Mouse (Mus musculus) midbrain, embryonic 16.5 days (tissue): ENCODE results near the gene Cyren. TPM values are rescaled to one million over a fixed set of nuclear protein-coding genes. Genes with fewer than 3 reads are reported as not detected.

ENCODE experiments used
- ATAC-seq: fragments of 200-750 bp; cut with Nextera tagmentation; 2 replicates; pipeline ENCODE4 v1.8.0; 2017; ENCODE audit warnings: moderate TSS enrichment
- H3K27ac ChIP-seq: fragments of 300-500 bp; sonication (generic); 2 replicates; pipeline ENCODE4 v1.5.1; 2014; ENCODE audit warnings: mild to moderate bottlenecking, low read length, mixed read lengths
- H3K27me3 ChIP-seq: fragments of 300-500 bp; sonication (generic); 2 replicates; pipeline ENCODE4 v1.6.1; 2014; ENCODE audit warnings: low read depth, low read length, mixed read lengths; ENCODE audit not compliant: control insufficient read depth, insufficient read depth
- H3K36me3 ChIP-seq: fragments of 300-500 bp; sonication (generic); 2 replicates; pipeline ENCODE4 v1.6.1; 2014; ENCODE audit warnings: mild to moderate bottlenecking, low read length, moderate library complexity, mixed read lengths; ENCODE audit not compliant: control insufficient read depth, insufficient read depth
- H3K4me1 ChIP-seq: fragments of 300-500 bp; sonication (generic); 2 replicates; pipeline ENCODE4 v1.6.1; 2014; ENCODE audit warnings: mild to moderate bottlenecking, low read length, mixed read lengths; ENCODE audit not compliant: control insufficient read depth, insufficient read depth
- H3K4me2 ChIP-seq: fragments of 300-500 bp; sonication (generic); 2 replicates; pipeline ENCODE4 v1.6.1; 2014; ENCODE audit warnings: mild to moderate bottlenecking, low read length, mixed read lengths
- H3K4me3 ChIP-seq: fragments of 300-500 bp; sonication (generic); 2 replicates; pipeline ENCODE4 v1.5.1; 2014; ENCODE audit warnings: low read depth, mild to moderate bottlenecking, low read length, moderate library complexity, mixed read lengths
- H3K9ac ChIP-seq: fragments of 300-500 bp; sonication (generic); 2 replicates; pipeline ENCODE4 v1.6.1; 2014; ENCODE audit warnings: low read depth, low read length, mixed read lengths
- H3K9me3 ChIP-seq: fragments of 300-500 bp; sonication (generic); replicated peaks from 2 replicates; pipeline ENCODE4 v1.6.1; 2014; ENCODE audit warnings: mild to moderate bottlenecking, low read length, mixed read lengths; ENCODE audit not compliant: control insufficient read depth, poor library complexity, severe bottlenecking
- WGBS: fragments of 180-500 bp; shearing (Covaris S2); extraction: QIAGEN DNeasy Blood & Tissue Kit; methylation state at CpG from one replicate; pipeline ENCODE4 v1.1.7; 2014; 5-methylcytosine and 5-hydroxymethylcytosine counted together
- polyA plus RNA-seq: library from polyadenylated mRNA; unstranded; fragments of >200 nt; fragmentation: Nextera tagmentation; extraction: Ambion mirVana; gene quantifications from 2 replicates; pipeline ENCODE4 v1.2.1, GENCODE M21; 2015

Gene Cyren
- polyA plus RNA-seq, 1 experiment from 2014 or later, result 9.3 TPM

GRCm38 (mm10) chr6:34903441-34903840 lies 25.6 kb upstream of the Cyren start:
- H3K4me1 ChIP-seq, result no peaks in the 10 kb centered on the region
- no peaks in the 10 kb centered on the region for H3K9me3 ChIP-seq
- no peak overlapping the region for H3K9ac ChIP-seq
- no peaks in the 10 kb centered on the region for H3K27me3 ChIP-seq
- no peak overlapping the region for H3K27ac ChIP-seq
- H3K36me3 ChIP-seq, result peaks cover 16% of the 10 kb centered on the region
- H3K4me3 ChIP-seq, result no peak overlapping the region
- no peak for ATAC-seq
- WGBS, result 82% methylated on average over 5 of the region's 5 CpGs
- H3K4me2 ChIP-seq, result no peak overlapping the region

GRCm38 (mm10) chr6:34902578-34902977 lies 24.7 kb upstream of the Cyren start:
- H3K27ac ChIP-seq, result no peak overlapping the region
- H3K4me3 ChIP-seq, result no peak overlapping the region
- H3K27me3 ChIP-seq, result no peaks in the 10 kb centered on the region
- no peaks in the 10 kb centered on the region for H3K4me1 ChIP-seq
- H3K9me3 ChIP-seq, result no peaks in the 10 kb centered on the region
- peaks cover 20% of the 10 kb centered on the region for H3K36me3 ChIP-seq
- WGBS, result 92% methylated on average over 7 of the region's 7 CpGs
- no peak overlapping the region for H3K4me2 ChIP-seq
- no peak overlapping the region for H3K9ac ChIP-seq
- ATAC-seq, result no peak

GRCm38 (mm10) chr6:34901911-34902444 lies 24.1 kb upstream of the Cyren start:
- H3K9me3 ChIP-seq, result no peaks in the 10 kb centered on the region
- ATAC-seq, result no peak
- no peak overlapping the region for H3K4me3 ChIP-seq
- peaks cover 20% of the 10 kb centered on the region for H3K36me3 ChIP-seq
- H3K9ac ChIP-seq, result no peak overlapping the region
- H3K27me3 ChIP-seq, result no peaks in the 10 kb centered on the region
- H3K4me2 ChIP-seq, result no peak overlapping the region
- H3K27ac ChIP-seq, result no peak overlapping the region
- 67% methylated on average over 9 of the region's 9 CpGs for WGBS
- no peaks in the 10 kb centered on the region for H3K4me1 ChIP-seq

- H3K36me3 ChIP-seq, result peaks cover 20% of the 10 kb centered on the region
- no peak overlapping the region for H3K27ac ChIP-seq
Measured at GRCm38 (mm10) chr6:34900990-34901389, 23.1 kb upstream of the Cyren start.

GRCm38 (mm10) chr6:34899127-34899526 lies 21.3 kb upstream of the Cyren start:
- H3K27me3 ChIP-seq, result no peaks in the 10 kb centered on the region
- no peak overlapping the region for H3K4me2 ChIP-seq
- 100% methylated on average over 2 of the region's 2 CpGs for WGBS
- 0 out of 2 replicates have a peak, but pooled peaks have one; percentile 36 for ATAC-seq
- no peak overlapping the region for H3K4me3 ChIP-seq
- H3K4me1 ChIP-seq, result no peaks in the 10 kb centered on the region
- no peak overlapping the region for H3K9ac ChIP-seq
- no peak overlapping the region for H3K27ac ChIP-seq
- no peaks in the 10 kb centered on the region for H3K9me3 ChIP-seq
- peaks cover 21% of the 10 kb centered on the region for H3K36me3 ChIP-seq

More at GRCm38 (mm10) chr6:34900990-34901389, 23.1 kb upstream of the Cyren start:
- Histone ChIP-seq H3K4me1 (no peaks in the 10 kb centered on the region), H3K9me3 (no peaks in the 10 kb centered on the region), H3K4me2 (no peak overlapping the region), H3K4me3 (no peak overlapping the region), H3K27me3 (no peaks in the 10 kb centered on the region), H3K9ac (no peak overlapping the region)
- 72% methylated on average over 2 of the region's 2 CpGs for WGBS
- ATAC-seq, result no peak

GRCm38 (mm10) chr6:34896168-34896780 lies 18.4 kb upstream of the Cyren start:
- H3K27ac ChIP-seq, result no peak overlapping the region
- ATAC-seq, result no peak
- H3K4me1 ChIP-seq, result no peaks in the 10 kb centered on the region
- no peak overlapping the region for H3K4me3 ChIP-seq
- H3K27me3 ChIP-seq, result no peaks in the 10 kb centered on the region
- H3K36me3 ChIP-seq, result peaks cover 31% of the 10 kb centered on the region
- H3K9me3 ChIP-seq, result no peaks in the 10 kb centered on the region
- H3K9ac ChIP-seq, result no peak overlapping the region
- no peak overlapping the region for H3K4me2 ChIP-seq
- 51% methylated on average over 16 of the region's 16 CpGs for WGBS

DNA sequence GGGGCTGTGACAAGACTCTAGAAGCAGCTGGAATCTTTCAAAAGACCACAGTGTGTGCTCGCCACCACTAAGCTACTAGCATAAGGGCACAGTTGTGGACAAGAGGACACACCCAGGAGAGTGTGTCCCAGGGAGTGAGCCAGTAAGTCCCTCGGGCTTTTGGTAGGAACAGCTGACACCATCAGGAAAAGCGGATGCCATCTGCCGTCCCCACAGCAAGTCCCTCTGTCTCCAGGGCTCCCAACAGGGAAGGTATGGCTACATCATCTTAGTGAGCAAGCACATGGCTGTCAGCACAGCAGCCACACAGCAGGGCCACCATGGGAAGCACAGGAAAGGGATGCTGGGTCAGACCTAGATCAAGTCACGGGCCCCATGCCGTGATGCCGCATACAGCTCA lies 17.7 kb upstream of the Cyren start:
- ATAC-seq, result no peak
- Histone ChIP-seq H3K27me3 (no peaks in the 10 kb centered on the region), H3K9ac (no peak overlapping the region), H3K4me1 (no peaks in the 10 kb centered on the region), H3K4me3 (no peak overlapping the region), H3K27ac (no peak overlapping the region), H3K9me3 (no peaks in the 10 kb centered on the region), H3K4me2 (no peak overlapping the region), H3K36me3 (peaks cover 36% of the 10 kb centered on the region)
- 88% methylated on average over 7 of the region's 7 CpGs for WGBS

- 42% methylated on average over 4 of the region's 4 CpGs for WGBS
- no peak overlapping the region for H3K4me2 ChIP-seq
- H3K4me3 ChIP-seq, result no peak overlapping the region
- peaks cover 14% of the 10 kb centered on the region; the same call in 1 of the 2 replicates for H3K4me1 ChIP-seq
- H3K9ac ChIP-seq, result no peak overlapping the region
- no peaks in the 10 kb centered on the region for H3K9me3 ChIP-seq
- H3K27ac ChIP-seq, result no peak overlapping the region
- ATAC-seq, result no peak
- peaks cover 35% of the 10 kb centered on the region for H3K36me3 ChIP-seq
- no peaks in the 10 kb centered on the region for H3K27me3 ChIP-seq
Measured at GRCm38 (mm10) chr6:34889185-34889584, 11.3 kb upstream of the Cyren start.

GRCm38 (mm10) chr6:34887131-34887850 lies 9.4 kb upstream of the Cyren start:
- peak; percentile 67 for ATAC-seq
- 0 out of 2 replicates have a peak overlapping the region, but pooled peaks have one; percentile 2 for H3K9ac ChIP-seq
- no peak overlapping the region for H3K27ac ChIP-seq
- no peaks in the 10 kb centered on the region for H3K9me3 ChIP-seq
- 26% methylated on average over 6 of the region's 6 CpGs for WGBS
- no peak overlapping the region for H3K4me2 ChIP-seq
- no peaks in the 10 kb centered on the region for H3K27me3 ChIP-seq
- peaks cover 14% of the 10 kb centered on the region; the same call in 1 of the 2 replicates for H3K4me1 ChIP-seq
- H3K4me3 ChIP-seq, result no peak overlapping the region
- H3K36me3 ChIP-seq, result peaks cover 27% of the 10 kb centered on the region
